Mouse (Mus musculus) kidney, adult 2 months (tissue): Measurements from ENCODE around the gene Flrt3. TPM values are rescaled to one million over a fixed set of nuclear protein-coding genes. Genes with fewer than 3 reads are reported as not detected.

ENCODE experiments used
- DNase-seq: peaks from one replicate; pipeline ENCODE4 v3.0.0; 2021
- H3K27ac ChIP-seq: fragments of 200-500 bp; 2 replicates; pipeline ENCODE4 v1.5.1; 2012; ENCODE audit warnings: low read depth, low read length, control low read depth, inconsistent platforms; ENCODE audit not compliant: insufficient read depth
- H3K27me3 ChIP-seq: fragments of 200-500 bp; replicated peaks from 2 replicates; pipeline ENCODE4 v1.6.1; 2012; ENCODE audit warnings: mild to moderate bottlenecking, moderate library complexity, low read length, inconsistent platforms; ENCODE audit not compliant: control insufficient read depth, insufficient read depth
- H3K36me3 ChIP-seq: fragments of 200-500 bp; 2 replicates; pipeline ENCODE4 v1.6.1; 2012; ENCODE audit warnings: mild to moderate bottlenecking, moderate library complexity, low read length, inconsistent platforms; ENCODE audit not compliant: control insufficient read depth, insufficient read depth
- H3K4me1 ChIP-seq: fragments of 200-500 bp; 2 replicates; pipeline ENCODE4 v1.6.1; 2011; ENCODE audit warnings: low read length; ENCODE audit not compliant: control insufficient read depth, insufficient read depth
- H3K4me3 ChIP-seq: fragments of 200-500 bp; 2 replicates; pipeline ENCODE4 v1.5.1; 2011; ENCODE audit warnings: mild to moderate bottlenecking, low read depth, low read length, control low read depth; ENCODE audit not compliant: insufficient read depth
- CTCF ChIP-seq: fragments of 200-500 bp; conservative IDR thresholded peaks from 2 replicates; pipeline ENCODE4 v1.5.1; 2011; ENCODE audit warnings: low read depth, mild to moderate bottlenecking, control low read depth, low read length, moderate library complexity, mixed read lengths; ENCODE audit not compliant: insufficient read depth, insufficient read length
- POLR2A ChIP-seq: fragments of 200-500 bp; IDR thresholded peaks from one replicate; pipeline ENCODE4 v1.6.1; 2011; ENCODE audit warnings: low read depth, low read length, control low read depth
- WGBS: fragments of 180-500 bp; shearing (Covaris S2); methylation state at CpG from one replicate; pipeline ENCODE4 v1.1.7; 2018; 5-methylcytosine and 5-hydroxymethylcytosine counted together
- polyA plus RNA-seq: library from polyadenylated mRNA; depleted of rRNA; stranded (reverse); fragments of >200 nt; gene quantifications from 2 replicates; pipeline ENCODE4 v1.2.3, GENCODE M21; 2012; rRNA removed

Flrt3 gene
- polyA plus RNA-seq, result 1.2 and 1.5 TPM in 2 replicates

DNA sequence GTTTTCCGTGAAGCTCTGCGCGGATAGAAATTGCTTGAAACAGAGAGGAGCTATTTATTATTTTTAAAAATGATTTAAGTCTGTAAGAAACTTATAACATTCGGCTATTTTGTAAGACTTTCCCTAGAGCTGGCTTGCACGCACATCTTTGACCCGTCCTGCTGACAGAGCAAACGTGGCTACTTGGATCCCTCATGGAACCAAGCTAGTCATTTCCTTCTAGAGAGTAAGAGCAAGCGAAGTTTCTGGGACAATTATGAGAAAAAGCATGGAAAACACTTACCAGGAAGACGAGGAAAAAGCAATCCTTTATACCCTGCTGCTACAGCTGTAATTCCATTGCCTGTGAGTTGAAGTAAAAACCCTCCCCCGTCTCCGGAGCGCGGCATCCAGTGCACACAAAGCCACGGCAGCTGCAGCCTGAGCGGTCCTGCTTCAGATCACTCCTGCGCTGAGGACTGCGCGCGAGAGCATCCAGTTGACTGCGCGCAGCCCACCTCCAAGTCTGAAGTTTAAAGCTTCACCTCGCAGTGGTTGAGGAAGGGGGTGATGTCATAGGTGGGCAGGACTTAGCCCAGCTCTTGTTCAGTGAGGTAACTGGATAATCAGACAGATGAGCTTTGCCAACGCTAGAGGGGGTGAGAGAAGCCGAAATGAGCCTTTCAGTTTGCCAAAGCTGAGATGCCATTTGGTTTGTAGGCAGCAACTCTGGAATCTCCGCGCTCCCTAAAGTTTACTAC, at the start of gene Flrt3:
Gene Flrt3 (minus strand): TSS at position 507 of the 740 bp plus-strand sequence.
- Histone ChIP-seq H3K27ac (no peak within 1 kb of the TSS), H3K4me1 (no peaks in the 10 kb centered on the region), H3K36me3 (no peaks in the 10 kb centered on the region), H3K4me3 (peak within 1 kb of the TSS; percentile 59), H3K27me3 (no peaks in the 10 kb centered on the region)
- peak; percentile 95 for DNase-seq
- 2% methylated on average over 26 of the region's 26 CpGs for WGBS
- TF ChIP-seq CTCF (peak; percentile 89), POLR2A (peak; percentile 62)

- H3K27me3 ChIP-seq, result no peaks in the 10 kb centered on the region
- H3K36me3 ChIP-seq, result no peaks in the 10 kb centered on the region
- no peak overlapping the region for H3K4me3 ChIP-seq
- TF ChIP-seq POLR2A (no peak), CTCF (no peak)
- no peak overlapping the region for H3K27ac ChIP-seq
- H3K4me1 ChIP-seq, result no peaks in the 10 kb centered on the region
- no peak for DNase-seq
- WGBS, result 67% methylated on average over 9 of the region's 9 CpGs
Measured at GRCm38 (mm10) chr2:140717407-140717806, 46.1 kb upstream of the Flrt3 start.

DNA sequence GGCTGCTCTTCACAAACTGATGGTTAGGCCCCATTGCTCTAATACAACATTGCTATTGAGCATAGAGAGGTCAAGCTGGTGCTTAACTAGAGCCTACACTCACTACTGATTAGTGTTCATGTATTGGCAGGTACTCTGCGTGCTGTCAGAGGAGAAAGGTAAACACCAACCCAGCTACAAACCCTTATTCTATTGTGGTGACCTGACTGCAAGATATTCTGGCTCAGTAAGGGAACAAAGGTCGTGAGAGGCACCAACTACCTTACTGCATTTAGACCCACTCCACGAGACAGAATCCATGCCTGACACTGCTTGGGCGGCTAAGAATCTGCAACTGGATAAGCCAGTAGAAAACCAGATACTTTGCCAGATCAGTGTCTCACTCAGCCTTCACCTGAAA, 44.6 kb upstream of the Flrt3 start:
- H3K4me3 ChIP-seq, result no peak overlapping the region
- H3K4me1 ChIP-seq, result no peaks in the 10 kb centered on the region
- DNase-seq, result no peak
- no peak overlapping the region for H3K27ac ChIP-seq
- TF ChIP-seq POLR2A, result no peak
- TF ChIP-seq CTCF, result no peak
- no peaks in the 10 kb centered on the region for H3K27me3 ChIP-seq
- 77% methylated on average over 4 of the region's 4 CpGs for WGBS
- H3K36me3 ChIP-seq, result no peaks in the 10 kb centered on the region

- TF ChIP-seq POLR2A (no peak), CTCF (no peak)
- 0 out of 2 replicates have a peak, but pooled peaks cover 3% of the 10 kb centered on the region for H3K4me1 ChIP-seq
- H3K36me3 ChIP-seq, result no peaks in the 10 kb centered on the region
- no peak overlapping the region for H3K27ac ChIP-seq
- WGBS, result 84% methylated on average over 5 of the region's 5 CpGs
- no peak overlapping the region for H3K4me3 ChIP-seq
- H3K27me3 ChIP-seq, result no peaks in the 10 kb centered on the region
- no peak for DNase-seq
Measured at GRCm38 (mm10) chr2:140707550-140707949, 36.3 kb upstream of the Flrt3 start.

- no peaks in the 10 kb centered on the region for H3K27me3 ChIP-seq
- no peak overlapping the region for H3K4me3 ChIP-seq
- DNase-seq, result no peak
- WGBS, result 34% methylated on average over 2 of the region's 2 CpGs
- 0 out of 2 replicates have a peak, but pooled peaks cover 3% of the 10 kb centered on the region for H3K4me1 ChIP-seq
- H3K27ac ChIP-seq, result no peak overlapping the region
- H3K36me3 ChIP-seq, result no peaks in the 10 kb centered on the region
- TF ChIP-seq CTCF (no peak), POLR2A (no peak)
Measured at GRCm38 (mm10) chr2:140705278-140705677, 34.0 kb upstream of the Flrt3 start.

DNA sequence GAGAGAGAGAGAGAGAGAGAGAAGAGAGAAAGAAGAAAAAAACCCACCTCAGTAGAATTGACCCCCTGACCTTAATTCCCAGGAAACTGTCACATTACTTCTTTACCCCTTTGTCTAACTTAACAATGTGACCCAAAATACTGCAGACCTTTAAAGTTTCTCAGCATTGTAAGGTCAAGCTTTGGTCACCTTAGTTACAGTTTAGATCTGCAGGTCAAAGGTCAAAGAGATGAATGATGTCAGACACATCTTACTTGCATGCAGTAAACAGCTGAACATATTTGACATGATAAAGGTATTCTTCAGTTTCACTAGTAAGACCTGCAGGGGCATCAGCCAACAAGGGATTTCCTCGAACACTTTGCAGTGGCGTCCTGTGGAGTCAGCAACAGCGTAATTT, 32.9 kb upstream of the Flrt3 start:
- no peak overlapping the region for H3K4me3 ChIP-seq
- H3K27me3 ChIP-seq, result no peaks in the 10 kb centered on the region
- WGBS, result 47% methylated on average over 3 of the region's 3 CpGs
- TF ChIP-seq POLR2A (no peak), CTCF (no peak)
- no peak overlapping the region for H3K27ac ChIP-seq
- H3K4me1 ChIP-seq, result 0 out of 2 replicates have a peak, but pooled peaks cover 3% of the 10 kb centered on the region
- H3K36me3 ChIP-seq, result no peaks in the 10 kb centered on the region
- no peak for DNase-seq

- no peak for DNase-seq
- no peak overlapping the region for H3K27ac ChIP-seq
- WGBS, result 84% methylated on average over 4 of the region's 4 CpGs
- no peaks in the 10 kb centered on the region for H3K27me3 ChIP-seq
- H3K4me3 ChIP-seq, result no peak overlapping the region
- no peaks in the 10 kb centered on the region for H3K36me3 ChIP-seq
- H3K4me1 ChIP-seq, result 0 out of 2 replicates have a peak, but pooled peaks cover 3% of the 10 kb centered on the region
- TF ChIP-seq POLR2A (no peak), CTCF (no peak)
Measured at GRCm38 (mm10) chr2:140703377-140703776, 32.1 kb upstream of the Flrt3 start.
